In genomic region chr16:36040640-36041624, GRCm38 (mm10) we compare ENCODE assay signal across 7 mouse cellular contexts. TPM values are rescaled to one million over a fixed set of nuclear protein-coding genes. Genes with fewer than 3 reads are reported as not detected.
DNase-seq lines count a peak whose midpoint lies in the region; ATAC-seq lines count a peak whose summit lies in the region.

Wdr5b (plus strand) TSS chr16:36041190.

- intact Hi-C loops in left cerebral cortex, postnatal 36 days (cut with DNase I): loop anchor here (2.0 kb wide), 1 partner anchor 30 kb away; the partner anchor contains the start of genes Ccdc58 and Fam162a

- H3K27ac ChIP-seq in intestine, embryonic 16.5 days (ENCODE audit: low read length): peak within 1 kb of the TSS; percentile 82
- peak within 1 kb of the TSS; percentile 22; the same call in 1 of the 2 replicates for H3K27ac ChIP-seq in midbrain, embryonic 11.5 days (ENCODE audit: low read depth, low read length)

- H3K4me3 ChIP-seq in intestine, embryonic 16.5 days (ENCODE audit: low read length): peak within 1 kb of the TSS; percentile 71
- peak within 1 kb of the TSS; percentile 60 for H3K4me3 ChIP-seq in midbrain, embryonic 11.5 days (ENCODE audit: low read depth, low read length)

- WGBS in intestine, embryonic 16.5 days: 1% methylated on average over 39 of the region's 39 CpGs
- WGBS in midbrain, embryonic 11.5 days: 2% methylated on average over 39 of the region's 39 CpGs

- H3K36me3 ChIP-seq in intestine, embryonic 16.5 days (ENCODE audit: control insufficient read depth, insufficient read depth, low read length): peaks cover 4% of the 10 kb centered on the region
- no peaks in the 10 kb centered on the region for H3K36me3 ChIP-seq in midbrain, embryonic 11.5 days (ENCODE audit: control insufficient read depth, insufficient read depth, low read length)

- DNase-seq in adrenal gland, adult 8-10 months: peak; percentile 94
- DNase-seq in embryo, embryonic 9.5 days (ENCODE audit: extremely low spot score): peak; percentile 86
- DNase-seq in gastrocnemius, postnatal 4 days (ENCODE audit: low spot score in 2 of 2): peak; percentile 62 to 84
- peak; percentile 91 to 93 for DNase-seq in left cerebral cortex, postnatal 36 days (ENCODE audit: low spot score in 2 of 2)
- DNase-seq in midbrain, embryonic 11.5 days (ENCODE audit: low spot score, missing footprints): peak; percentile 97
- DNase-seq in skeletal muscle tissue, adult 2 months (ENCODE audit: low read depth, low spot score): peak; percentile 98

- peaks cover 8% of the 10 kb centered on the region for H3K4me1 ChIP-seq in intestine, embryonic 16.5 days (ENCODE audit: control insufficient read depth, insufficient read depth, low read length)
- H3K4me1 ChIP-seq in midbrain, embryonic 11.5 days (ENCODE audit: control insufficient read depth, insufficient read depth, low read length): peaks cover 9% of the 10 kb centered on the region

- peak; percentile 98 for ATAC-seq in intestine, embryonic 16.5 days
- ATAC-seq in midbrain, embryonic 11.5 days (ENCODE audit: low FRiP score): peak; percentile 97

- H3K9me3 ChIP-seq in intestine, embryonic 16.5 days (ENCODE audit: control insufficient read depth, low read length): no peaks in the 10 kb centered on the region
- no peaks in the 10 kb centered on the region for H3K9me3 ChIP-seq in midbrain, embryonic 11.5 days (ENCODE audit: control insufficient read depth, low read length)

- H3K27me3 ChIP-seq in intestine, embryonic 16.5 days (replicated peaks; ENCODE audit: control insufficient read depth, insufficient read depth, low read length): no peaks in the 10 kb centered on the region
- no peaks in the 10 kb centered on the region for H3K27me3 ChIP-seq in midbrain, embryonic 11.5 days (ENCODE audit: control insufficient read depth, insufficient read depth, low read length)

- peak within 1 kb of the TSS; percentile 75 for H3K4me2 ChIP-seq in intestine, embryonic 16.5 days (ENCODE audit: low read depth, low read length)
- peak within 1 kb of the TSS; percentile 81 for H3K4me2 ChIP-seq in midbrain, embryonic 11.5 days

- H3K9ac ChIP-seq in intestine, embryonic 16.5 days (ENCODE audit: low read depth, low read length): peak within 1 kb of the TSS; percentile 83
- H3K9ac ChIP-seq in midbrain, embryonic 11.5 days (ENCODE audit: low read length): peak within 1 kb of the TSS; percentile 82

RNA-seq across cellular contexts. Expression of gene Wdr5b, which starts in this region (rescaled TPM):
- total RNA-seq in adrenal gland, adult 8-10 months (2022): 1 to 10 TPM; 4.2 to 6.8 (median 5.3) TPM
- 1 to 10 TPM; 5.0 to 5.3 TPM for total RNA-seq in gastrocnemius, postnatal 4 days (2021)
- 5.7 and 5.9 TPM in 2 replicates for polyA plus RNA-seq in intestine, embryonic 16.5 days (2015; fragmentation: Nextera tagmentation; extraction: Ambion mirVana)
- total RNA-seq in left cerebral cortex, postnatal 36 days (2021): 1 to 10 TPM; 3.8 to 4.8 TPM
- 12.0 and 15.5 TPM in 2 replicates for polyA plus RNA-seq in midbrain, embryonic 11.5 days (2014; fragmentation: Nextera tagmentation; extraction: Ambion mirVana)

Comparison
In these comparisons a context has a peak if more than half of its experiments do, and no peak if none do; other contexts are left out.
1. Peak in every context shown above with its lines: DNase-seq, ATAC-seq, H3K4me3 ChIP-seq and H3K27ac ChIP-seq.